Mouse (Mus musculus): ENCODE measurements at regions not wholly inside any gene's neighbourhood (a gene's known extent, or its start where the extent isn't known, plus 50 kb on each side); places are given as distances from the start of the nearest gene placed in this dataset.

DNA sequence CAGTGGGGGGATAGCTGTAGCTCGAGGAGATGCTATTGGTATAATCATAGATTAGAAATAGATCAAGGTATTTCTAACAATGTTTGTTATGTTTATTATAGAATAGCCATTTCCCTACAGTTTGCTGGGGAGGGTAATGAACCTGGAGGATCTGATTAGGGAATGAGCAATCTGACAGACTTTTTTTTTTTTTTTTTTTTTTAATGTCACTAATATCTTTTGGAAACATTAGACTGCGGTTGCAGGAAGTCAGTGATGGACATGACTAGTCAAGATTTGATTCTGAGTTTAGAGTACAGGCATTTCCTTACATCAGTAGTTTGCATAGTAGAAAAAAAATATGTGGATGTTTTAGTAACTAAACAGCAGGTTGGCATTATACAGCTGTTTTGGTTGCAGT lies 111.7 kb upstream of the Map3k1 start:
- no peak overlapping the region for H3K27ac ChIP-seq (ENCODE audit: low read length)
- ATAC-seq, result no peak
- H3K36me3 ChIP-seq (ENCODE audit: control insufficient read depth, insufficient read depth), result no peaks in the 10 kb centered on the region
- H3K4me3 ChIP-seq (replicated peaks; ENCODE audit: low read length), result no peak overlapping the region
- peaks cover 8% of the 10 kb centered on the region; the same call in 1 of the 2 replicates for H3K9me3 ChIP-seq (ENCODE audit: control insufficient read depth, low read length)
- no peak overlapping the region for H3K4me2 ChIP-seq (ENCODE audit: low read length)
- no peaks in the 10 kb centered on the region for H3K27me3 ChIP-seq (replicated peaks; ENCODE audit: control insufficient read depth, insufficient read depth, low read length)
- H3K4me1 ChIP-seq (replicated peaks; ENCODE audit: control insufficient read depth, insufficient read depth, low read length), result no peaks in the 10 kb centered on the region
- no peak overlapping the region for H3K9ac ChIP-seq (replicated peaks; ENCODE audit: low read depth, low read length)
- WGBS, result 84% methylated on average over 2 of the region's 2 CpGs

- no peak overlapping the region for H3K27ac ChIP-seq (ENCODE audit: low read length)
- WGBS, result 89% methylated on average over 5 of the region's 5 CpGs
- ATAC-seq, result no peak
- no peak overlapping the region for H3K9ac ChIP-seq (replicated peaks; ENCODE audit: low read depth, low read length)
- no peaks in the 10 kb centered on the region for H3K4me1 ChIP-seq (replicated peaks; ENCODE audit: control insufficient read depth, insufficient read depth, low read length)
- no peaks in the 10 kb centered on the region for H3K36me3 ChIP-seq (ENCODE audit: control insufficient read depth, insufficient read depth)
- no peaks in the 10 kb centered on the region for H3K27me3 ChIP-seq (replicated peaks; ENCODE audit: control insufficient read depth, insufficient read depth, low read length)
- no peak overlapping the region for H3K4me2 ChIP-seq (ENCODE audit: low read length)
- peaks cover 8% of the 10 kb centered on the region; the same call in 1 of the 2 replicates for H3K9me3 ChIP-seq (ENCODE audit: control insufficient read depth, low read length)
- no peak overlapping the region for H3K4me3 ChIP-seq (replicated peaks; ENCODE audit: low read length)
These were observed 112.6 kb upstream of the Map3k1 start for GRCm38 (mm10) chr13:111921142-111922035.

DNA sequence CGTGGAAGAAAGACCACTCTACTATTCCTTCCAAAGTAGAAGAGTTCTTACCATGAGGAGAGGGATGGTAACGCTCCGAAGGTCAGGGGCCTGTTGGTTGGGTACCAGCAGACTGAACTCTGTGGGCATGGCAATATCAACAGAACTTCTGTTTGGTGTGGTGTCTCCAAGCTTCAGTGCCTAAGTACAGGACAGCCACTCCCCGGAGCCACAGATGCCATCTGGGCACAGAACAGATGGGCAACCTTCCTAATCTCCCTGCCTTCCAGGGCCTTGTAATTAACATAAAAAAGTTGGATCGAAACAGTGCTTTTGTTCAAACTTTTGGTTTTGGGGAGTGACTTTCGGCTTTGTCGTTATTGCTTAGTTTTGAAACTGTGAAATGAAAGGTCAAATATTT lies 116.6 kb upstream of the Map3k1 start:
- Histone ChIP-seq H3K36me3 (ENCODE audit: control insufficient read depth, insufficient read depth) (no peaks in the 10 kb centered on the region), H3K9me3 (ENCODE audit: control insufficient read depth, low read length) (peaks cover 8% of the 10 kb centered on the region; the same call in 1 of the 2 replicates), H3K9ac (replicated peaks; ENCODE audit: low read depth, low read length) (no peak overlapping the region), H3K4me3 (replicated peaks; ENCODE audit: low read length) (no peak overlapping the region), H3K4me2 (ENCODE audit: low read length) (no peak overlapping the region), H3K4me1 (replicated peaks; ENCODE audit: control insufficient read depth, insufficient read depth, low read length) (peaks cover 5% of the 10 kb centered on the region), H3K27me3 (replicated peaks; ENCODE audit: control insufficient read depth, insufficient read depth, low read length) (no peaks in the 10 kb centered on the region), H3K27ac (ENCODE audit: low read length) (no peak overlapping the region)
- WGBS, result 86% methylated on average over 7 of the region's 7 CpGs
- ATAC-seq, result no peak

DNA sequence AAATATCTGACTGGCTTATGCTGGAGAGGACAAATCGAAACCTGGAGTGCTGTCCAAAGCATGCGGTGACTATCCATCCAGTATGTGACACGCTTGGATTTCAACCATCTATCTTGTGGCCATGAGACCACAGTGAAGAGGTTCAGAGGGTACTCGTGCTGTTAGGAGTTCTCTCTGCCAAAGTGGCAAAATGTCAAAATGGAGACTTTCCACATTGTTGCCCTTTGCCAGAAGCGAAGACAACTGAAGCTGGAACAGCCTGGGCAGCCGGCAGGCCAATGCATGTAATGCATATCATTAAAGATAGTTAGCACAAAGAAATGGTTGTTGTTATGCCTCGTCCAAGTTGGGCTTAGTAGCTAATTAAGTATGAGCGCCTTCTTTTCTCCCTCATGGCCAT lies 118.0 kb upstream of the Map3k1 start:
- no peak overlapping the region for H3K4me2 ChIP-seq (ENCODE audit: low read length)
- 47% methylated on average over 8 of the region's 8 CpGs for WGBS

GRCm38 (mm10) chr13:111927489-111927888 lies 118.7 kb upstream of the Map3k1 start:
- Histone ChIP-seq H3K9ac (replicated peaks; ENCODE audit: low read depth, low read length) (no peak overlapping the region), H3K4me1 (replicated peaks; ENCODE audit: control insufficient read depth, insufficient read depth, low read length) (peaks cover 5% of the 10 kb centered on the region), H3K4me2 (ENCODE audit: low read length) (no peak overlapping the region), H3K27ac (ENCODE audit: low read length) (no peak overlapping the region), H3K36me3 (ENCODE audit: control insufficient read depth, insufficient read depth) (no peaks in the 10 kb centered on the region), H3K4me3 (replicated peaks; ENCODE audit: low read length) (no peak overlapping the region), H3K27me3 (replicated peaks; ENCODE audit: control insufficient read depth, insufficient read depth, low read length) (no peaks in the 10 kb centered on the region), H3K9me3 (ENCODE audit: control insufficient read depth, low read length) (peaks cover 2% of the 10 kb centered on the region; the same call in 1 of the 2 replicates)
- no peak for ATAC-seq
- 81% methylated on average over 3 of the region's 3 CpGs for WGBS

More for the DNA sequence above, 118.0 kb upstream of the Map3k1 start:
- peaks cover 4% of the 10 kb centered on the region; the same call in 1 of the 2 replicates for H3K9me3 ChIP-seq (ENCODE audit: control insufficient read depth, low read length)
- no peak overlapping the region for H3K27ac ChIP-seq (ENCODE audit: low read length)
- peaks cover 5% of the 10 kb centered on the region for H3K4me1 ChIP-seq (replicated peaks; ENCODE audit: control insufficient read depth, insufficient read depth, low read length)
- ATAC-seq, result peak; percentile 28; the same call in 1 of the 2 replicates
- H3K9ac ChIP-seq (replicated peaks; ENCODE audit: low read depth, low read length), result no peak overlapping the region
- H3K27me3 ChIP-seq (replicated peaks; ENCODE audit: control insufficient read depth, insufficient read depth, low read length), result no peaks in the 10 kb centered on the region
- no peaks in the 10 kb centered on the region for H3K36me3 ChIP-seq (ENCODE audit: control insufficient read depth, insufficient read depth)
- H3K4me3 ChIP-seq (replicated peaks; ENCODE audit: low read length), result no peak overlapping the region

DNA sequence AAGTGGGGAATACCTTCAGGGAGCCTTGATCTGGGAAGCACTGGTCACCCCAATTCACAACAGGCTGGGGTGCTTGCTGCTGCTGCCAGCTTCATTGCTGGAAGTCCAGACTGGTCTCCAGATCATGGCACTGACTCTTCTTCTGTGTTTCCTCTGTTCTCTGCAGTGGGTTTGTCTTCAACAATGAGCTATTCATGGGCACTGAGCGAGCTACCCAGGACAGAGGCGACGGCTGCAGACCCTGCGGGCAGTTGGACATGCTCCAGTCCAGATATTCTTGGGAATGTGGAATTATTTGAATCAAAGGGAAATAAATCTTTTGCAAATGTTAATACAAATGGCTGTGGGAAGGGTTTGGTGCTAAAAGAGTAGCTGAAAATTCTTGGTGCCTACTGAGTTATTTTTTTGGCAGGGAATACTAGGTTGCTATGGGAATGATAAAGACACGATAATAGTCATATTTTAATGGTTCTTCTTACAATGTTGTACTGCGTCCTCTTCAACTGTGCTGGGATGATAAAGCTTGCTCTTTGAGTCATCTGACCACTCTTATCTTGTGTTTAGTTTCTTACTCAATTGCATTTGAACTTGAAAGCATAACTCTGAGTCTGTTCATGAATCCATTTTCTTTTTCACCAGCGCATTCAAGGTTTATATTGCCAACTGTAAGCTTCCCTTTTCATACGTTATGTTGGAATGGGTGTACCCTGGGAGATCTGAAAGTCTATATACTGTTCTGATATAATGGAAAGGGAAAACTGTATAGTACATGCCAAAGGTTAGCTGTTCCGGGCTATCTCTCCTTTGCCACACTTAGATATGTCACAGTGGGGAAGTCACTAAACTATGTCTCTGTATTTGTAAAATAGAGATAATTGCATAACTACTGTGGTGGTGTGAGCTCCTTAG lies 120.1 kb upstream of the Map3k1 start:
- WGBS, result 79% methylated on average over 9 of the region's 9 CpGs
- ATAC-seq, result no peak

GRCm38 (mm10) chr13:111929908-111930307 lies 121.1 kb upstream of the Map3k1 start:
- H3K27ac ChIP-seq (ENCODE audit: low read length), result no peak overlapping the region
- no peak overlapping the region for H3K9ac ChIP-seq (replicated peaks; ENCODE audit: low read depth, low read length)
- H3K27me3 ChIP-seq (replicated peaks; ENCODE audit: control insufficient read depth, insufficient read depth, low read length), result no peaks in the 10 kb centered on the region
- WGBS, result 93% methylated on average over 1 of the region's 1 CpGs
- no peaks in the 10 kb centered on the region for H3K9me3 ChIP-seq (ENCODE audit: control insufficient read depth, low read length)
- H3K4me3 ChIP-seq (replicated peaks; ENCODE audit: low read length), result no peak overlapping the region
- H3K4me2 ChIP-seq (ENCODE audit: low read length), result no peak overlapping the region
- no peaks in the 10 kb centered on the region for H3K36me3 ChIP-seq (ENCODE audit: control insufficient read depth, insufficient read depth)
- no peak for ATAC-seq
- peaks cover 5% of the 10 kb centered on the region for H3K4me1 ChIP-seq (replicated peaks; ENCODE audit: control insufficient read depth, insufficient read depth, low read length)

More for the DNA sequence above, 120.1 kb upstream of the Map3k1 start:
- Histone ChIP-seq H3K27me3 (replicated peaks; ENCODE audit: control insufficient read depth, insufficient read depth, low read length) (no peaks in the 10 kb centered on the region), H3K4me2 (ENCODE audit: low read length) (no peak overlapping the region), H3K9ac (replicated peaks; ENCODE audit: low read depth, low read length) (no peak overlapping the region), H3K4me3 (replicated peaks; ENCODE audit: low read length) (no peak overlapping the region), H3K9me3 (ENCODE audit: control insufficient read depth, low read length) (no peaks in the 10 kb centered on the region), H3K4me1 (replicated peaks; ENCODE audit: control insufficient read depth, insufficient read depth, low read length) (peaks cover 5% of the 10 kb centered on the region), H3K36me3 (ENCODE audit: control insufficient read depth, insufficient read depth) (no peaks in the 10 kb centered on the region), H3K27ac (ENCODE audit: low read length) (no peak overlapping the region)

DNA sequence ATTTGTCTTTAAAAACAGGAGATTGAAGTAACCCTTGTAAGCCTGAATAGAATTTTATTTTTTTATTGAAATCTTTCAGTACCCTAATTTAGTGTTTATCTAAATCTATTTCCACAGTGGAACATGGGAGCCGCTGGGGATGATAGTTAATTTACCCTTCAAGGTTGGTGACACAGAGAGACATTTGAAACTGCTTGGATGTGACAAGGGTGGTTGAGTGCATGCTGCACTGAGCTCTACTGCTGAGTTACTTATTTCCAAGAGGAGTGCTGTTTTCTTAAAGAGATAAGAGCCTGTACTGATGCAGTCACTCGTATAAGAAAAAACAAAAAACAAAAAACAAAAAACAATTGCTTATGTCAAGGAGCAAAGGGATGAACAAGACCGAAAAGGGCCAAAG lies 123.7 kb upstream of the Map3k1 start:
- H3K4me1 ChIP-seq (replicated peaks; ENCODE audit: control insufficient read depth, insufficient read depth, low read length), result peaks cover 5% of the 10 kb centered on the region
- H3K4me2 ChIP-seq (ENCODE audit: low read length), result no peak overlapping the region
- no peak for ATAC-seq

More for the DNA sequence above, 123.7 kb upstream of the Map3k1 start:
- Histone ChIP-seq H3K4me3 (replicated peaks; ENCODE audit: low read length) (no peak overlapping the region), H3K27ac (ENCODE audit: low read length) (no peak overlapping the region), H3K9ac (replicated peaks; ENCODE audit: low read depth, low read length) (no peak overlapping the region), H3K9me3 (ENCODE audit: control insufficient read depth, low read length) (no peaks in the 10 kb centered on the region), H3K27me3 (replicated peaks; ENCODE audit: control insufficient read depth, insufficient read depth, low read length) (no peaks in the 10 kb centered on the region), H3K36me3 (ENCODE audit: control insufficient read depth, insufficient read depth) (no peaks in the 10 kb centered on the region)
- WGBS, result 87% methylated on average over 3 of the region's 3 CpGs

Measured in forebrain, embryonic 16.5 days (tissue).